Mouse (Mus musculus): Measurements from ENCODE around the gene Gm19345. TPM values are rescaled to one million over a fixed set of nuclear protein-coding genes. Genes with fewer than 3 reads are reported as not detected.

Gm19345 gene
- not detected in 2 replicates for polyA plus RNA-seq (2011; ENCODE audit: insufficient read depth, insufficient read length, low replicate concordance, missing spikeins)

DNA sequence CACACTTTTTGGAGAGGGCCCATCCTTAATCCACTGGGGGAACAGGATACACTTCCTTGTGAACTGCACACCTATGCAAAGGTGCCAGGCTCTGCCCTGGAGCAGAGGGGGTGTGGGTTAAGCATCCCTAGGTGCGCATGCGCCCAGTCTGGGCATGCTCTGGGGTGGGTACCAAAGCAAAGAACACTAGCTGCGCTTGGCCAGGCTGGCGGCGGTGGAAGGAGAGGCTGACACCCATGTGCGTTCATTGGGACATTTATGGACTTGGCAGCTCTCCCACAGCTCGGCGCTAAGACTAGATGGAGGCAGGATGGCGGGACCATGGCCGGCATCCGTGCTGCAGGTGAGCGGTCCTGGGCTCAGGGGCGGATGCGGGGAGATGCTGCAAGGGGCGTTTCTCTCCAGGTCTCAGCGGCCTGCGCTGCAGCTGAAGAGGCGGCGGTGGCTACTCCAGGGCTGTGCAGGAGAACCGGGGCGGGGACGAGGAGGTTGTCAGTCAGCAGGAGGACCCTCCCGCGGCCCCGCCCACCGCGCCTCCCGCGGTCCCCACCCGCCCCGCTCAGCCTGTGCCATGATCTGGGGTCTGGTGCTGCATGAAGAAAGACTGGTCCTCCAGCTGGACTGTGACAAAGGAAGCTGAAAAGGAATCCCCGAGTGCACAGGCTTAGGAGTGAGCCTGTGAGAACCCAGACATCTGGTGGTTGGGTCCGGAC lies at the start of gene Gm19345:
Gm19345 (plus strand) TSS at position 146 of the 713 bp plus-strand sequence.
- TF ChIP-seq CTCF (IDR thresholded peaks at IDR 0.05; ENCODE audit: control insufficient read depth, insufficient read depth, low read length) (no peak), POLR2A (IDR thresholded peaks at IDR 0.05; ENCODE audit: borderline replicate concordance, control insufficient read depth, low read depth, low read length) (no peak)
- Histone ChIP-seq H3K4me1 (ENCODE audit: control insufficient read depth, insufficient read depth, low read length) (no peaks in the 10 kb centered on the region), H3K27ac (ENCODE audit: control insufficient read depth, insufficient read depth, low read depth, low read length, poor library complexity) (no peak within 1 kb of the TSS), H3K4me3 (replicated peaks; ENCODE audit: control insufficient read depth, low read depth, low read length) (no peak within 1 kb of the TSS)
- 7% methylated on average over 33 of the region's 33 CpGs for whole genome bisulfite sequencing

DNA sequence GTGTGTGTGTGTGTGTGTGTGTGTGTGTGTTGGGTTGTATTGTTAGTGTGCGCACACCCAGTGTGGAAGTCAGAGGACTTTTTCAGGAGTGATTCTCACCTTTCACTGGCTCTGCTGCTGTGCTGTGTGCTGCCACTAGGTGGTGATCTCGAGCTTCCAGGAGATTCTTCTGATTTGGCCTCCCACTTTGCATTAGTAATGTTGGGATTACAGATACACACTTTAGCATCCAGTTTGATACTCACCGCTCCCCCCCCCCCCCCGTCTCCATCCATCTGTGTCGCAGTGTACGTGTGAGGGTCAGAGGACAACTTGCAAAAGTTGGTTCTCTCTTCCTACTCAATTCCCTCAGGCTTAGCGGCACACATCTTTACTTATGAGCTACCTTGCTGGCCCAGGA lies 48.8 kb upstream of the Gm19345 start:
- WGBS: 22% methylated on average over 7 of the region's 7 CpGs
- no peak overlapping the region for H3K27ac ChIP-seq (ENCODE audit: control insufficient read depth, insufficient read depth, low read depth, low read length, poor library complexity)
- H3K4me3 ChIP-seq (replicated peaks; ENCODE audit: control insufficient read depth, low read depth, low read length): no peak overlapping the region
- H3K4me1 ChIP-seq (ENCODE audit: control insufficient read depth, insufficient read depth, low read length): peaks cover 2% of the 10 kb centered on the region
- peak; percentile 95 for TF ChIP-seq CTCF (IDR thresholded peaks at IDR 0.05; ENCODE audit: control insufficient read depth, insufficient read depth, low read length)
- no peak for TF ChIP-seq POLR2A (IDR thresholded peaks at IDR 0.05; ENCODE audit: borderline replicate concordance, control insufficient read depth, low read depth, low read length)

DNA sequence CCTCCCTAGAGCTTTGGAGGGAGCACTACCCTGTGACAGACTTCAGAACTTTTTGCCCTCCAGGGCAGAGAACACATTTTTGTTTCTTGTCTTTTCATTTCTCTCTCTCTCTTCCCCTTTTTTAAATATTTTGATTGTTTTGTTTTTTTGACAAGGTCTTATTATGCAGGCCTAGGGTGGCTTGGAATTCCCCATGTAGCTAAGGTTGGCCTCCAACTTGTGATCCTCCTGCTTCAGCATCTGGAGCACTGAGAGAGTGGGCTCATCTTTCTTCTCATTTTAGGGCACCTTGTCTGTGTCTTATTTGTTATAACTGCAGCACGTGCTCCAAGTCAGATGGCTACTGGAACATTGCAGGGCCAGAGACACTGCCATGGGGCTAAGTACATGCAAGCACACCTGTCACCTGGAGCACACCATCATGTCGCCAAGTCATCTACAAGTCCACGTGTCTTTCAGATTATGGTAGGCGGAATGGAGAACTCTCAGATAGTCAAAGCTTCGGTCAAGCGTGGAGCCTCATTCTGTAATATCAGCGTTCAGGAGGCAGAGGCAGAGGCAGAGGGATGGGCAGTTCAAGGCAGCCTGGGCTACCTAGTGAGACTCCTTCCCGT lies 45.3 kb upstream of the Gm19345 start:
- H3K27ac ChIP-seq (ENCODE audit: control insufficient read depth, insufficient read depth, low read depth, low read length, poor library complexity): peak overlapping the region; percentile 37; the same call in 1 of the 2 replicates
- 80% methylated on average over 8 of the region's 8 CpGs for WGBS
- TF ChIP-seq CTCF (IDR thresholded peaks at IDR 0.05; ENCODE audit: control insufficient read depth, insufficient read depth, low read length): no peak
- TF ChIP-seq POLR2A (IDR thresholded peaks at IDR 0.05; ENCODE audit: borderline replicate concordance, control insufficient read depth, low read depth, low read length): no peak
- peaks cover 2% of the 10 kb centered on the region for H3K4me1 ChIP-seq (ENCODE audit: control insufficient read depth, insufficient read depth, low read length)
- H3K4me3 ChIP-seq (replicated peaks; ENCODE audit: control insufficient read depth, low read depth, low read length): no peak overlapping the region

DNA sequence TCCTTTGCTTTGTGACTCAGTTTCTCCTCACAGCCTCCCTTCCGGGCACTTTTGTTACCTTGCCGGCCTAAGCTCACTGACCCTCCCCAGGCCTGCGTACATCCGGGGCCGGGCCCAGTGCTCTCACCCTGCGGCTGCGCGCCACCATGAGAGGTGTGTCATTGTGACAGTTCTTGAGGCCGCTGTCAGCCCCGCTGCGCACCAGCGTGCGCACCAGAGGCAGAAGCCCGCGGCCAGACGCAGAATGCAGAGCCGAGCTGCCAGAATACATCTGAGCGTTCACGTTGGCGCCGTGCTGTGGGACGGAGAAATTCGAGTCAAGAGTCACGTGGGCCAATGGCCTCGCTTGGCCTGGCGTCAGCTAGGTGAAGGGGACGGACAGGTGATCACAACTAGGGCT lies 42.4 kb upstream of the Gm19345 start:
- 92% methylated on average over 27 of the region's 27 CpGs for WGBS
- no peak for TF ChIP-seq POLR2A (IDR thresholded peaks at IDR 0.05; ENCODE audit: borderline replicate concordance, control insufficient read depth, low read depth, low read length)
- TF ChIP-seq CTCF (IDR thresholded peaks at IDR 0.05; ENCODE audit: control insufficient read depth, insufficient read depth, low read length): no peak
- Histone ChIP-seq H3K4me3 (replicated peaks; ENCODE audit: control insufficient read depth, low read depth, low read length) (no peak overlapping the region), H3K4me1 (ENCODE audit: control insufficient read depth, insufficient read depth, low read length) (peaks cover 4% of the 10 kb centered on the region), H3K27ac (ENCODE audit: control insufficient read depth, insufficient read depth, low read depth, low read length, poor library complexity) (no peak overlapping the region)

DNA sequence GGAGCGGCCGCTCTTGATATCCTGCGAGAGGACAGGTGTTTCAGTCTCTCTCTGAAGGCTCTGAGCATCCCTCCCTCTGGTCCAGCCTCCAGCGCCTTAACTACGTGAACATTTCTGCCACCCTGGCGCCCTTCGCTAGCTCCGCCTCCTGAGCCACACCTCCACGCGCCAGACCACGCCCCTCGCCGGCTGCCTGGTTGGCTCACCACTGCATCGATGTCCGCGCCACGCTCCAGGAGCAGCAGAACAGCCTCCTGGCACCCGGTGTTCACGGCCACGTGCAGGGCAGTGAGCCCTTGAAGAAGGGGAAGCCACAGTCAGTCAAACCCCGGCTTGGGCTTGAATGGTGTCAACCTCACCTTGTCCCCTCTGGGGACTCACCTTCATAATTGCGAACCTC lies 40.7 kb upstream of the Gm19345 start:
- Histone ChIP-seq H3K4me3 (replicated peaks; ENCODE audit: control insufficient read depth, low read depth, low read length) (no peak overlapping the region), H3K27ac (ENCODE audit: control insufficient read depth, insufficient read depth, low read depth, low read length, poor library complexity) (no peak overlapping the region; the same call in 1 of the 2 replicates), H3K4me1 (ENCODE audit: control insufficient read depth, insufficient read depth, low read length) (peaks cover 4% of the 10 kb centered on the region)
- TF ChIP-seq POLR2A (IDR thresholded peaks at IDR 0.05; ENCODE audit: borderline replicate concordance, control insufficient read depth, low read depth, low read length) (no peak), CTCF (IDR thresholded peaks at IDR 0.05; ENCODE audit: control insufficient read depth, insufficient read depth, low read length) (no peak)
- WGBS: 81% methylated on average over 22 of the region's 22 CpGs

DNA sequence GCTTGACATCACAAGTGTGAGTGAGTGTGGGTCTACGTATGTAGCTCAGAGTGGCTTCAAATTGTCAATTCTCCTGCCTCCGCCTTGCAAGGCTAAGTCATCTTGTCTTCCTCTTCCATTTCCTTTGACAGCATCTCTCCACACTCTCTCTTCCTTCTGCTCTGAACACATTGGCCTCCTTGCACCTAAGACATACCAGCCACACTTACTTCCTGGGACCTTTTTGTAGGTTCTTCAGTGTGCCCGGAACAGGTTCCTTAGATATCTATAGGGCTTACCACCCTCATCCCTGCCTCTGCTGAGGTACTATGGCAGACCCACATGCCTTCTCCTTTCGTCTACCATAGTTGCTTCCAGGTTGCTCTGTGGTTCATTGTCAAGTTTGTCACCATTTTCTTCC lies 38.6 kb upstream of the Gm19345 start:
- no peak for TF ChIP-seq POLR2A (IDR thresholded peaks at IDR 0.05; ENCODE audit: borderline replicate concordance, control insufficient read depth, low read depth, low read length)
- no peak for TF ChIP-seq CTCF (IDR thresholded peaks at IDR 0.05; ENCODE audit: control insufficient read depth, insufficient read depth, low read length)
- WGBS: 75% methylated on average over 4 of the region's 4 CpGs
- no peak overlapping the region for H3K27ac ChIP-seq (ENCODE audit: control insufficient read depth, insufficient read depth, low read depth, low read length, poor library complexity)
- H3K4me3 ChIP-seq (replicated peaks; ENCODE audit: control insufficient read depth, low read depth, low read length): no peak overlapping the region
- H3K4me1 ChIP-seq (ENCODE audit: control insufficient read depth, insufficient read depth, low read length): peaks cover 2% of the 10 kb centered on the region; the same call in 1 of the 2 replicates

DNA sequence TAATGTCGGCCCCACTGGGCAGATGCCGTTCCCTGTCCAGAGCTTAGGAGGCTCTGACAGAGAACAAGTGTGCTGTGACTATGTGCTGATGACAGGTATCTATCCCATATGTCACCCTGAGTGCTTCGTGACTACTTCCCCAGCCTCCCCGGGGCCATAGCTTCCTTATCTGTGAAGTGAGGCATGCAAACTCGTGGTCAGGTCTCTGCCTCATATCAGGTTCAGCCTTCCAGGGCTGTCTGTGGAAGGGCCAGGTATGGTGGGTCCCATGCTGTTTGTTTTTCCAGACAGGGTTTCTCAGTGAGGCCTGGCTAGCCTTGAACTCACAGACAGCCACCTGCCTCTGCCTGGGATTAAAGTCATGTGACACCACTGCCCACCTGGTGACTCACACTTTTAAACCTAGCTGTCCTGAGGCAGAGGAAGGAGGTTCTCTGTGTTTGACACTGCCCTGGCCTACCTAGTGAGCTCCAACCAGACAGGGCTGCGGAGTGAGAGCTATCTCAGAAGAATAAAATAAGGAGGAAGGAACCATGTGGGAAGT lies 38.2 kb upstream of the Gm19345 start:
- TF ChIP-seq CTCF (IDR thresholded peaks at IDR 0.05; ENCODE audit: control insufficient read depth, insufficient read depth, low read length) (no peak), POLR2A (IDR thresholded peaks at IDR 0.05; ENCODE audit: borderline replicate concordance, control insufficient read depth, low read depth, low read length) (no peak)
- WGBS: 35% methylated on average over 6 of the region's 6 CpGs
- Histone ChIP-seq H3K27ac (ENCODE audit: control insufficient read depth, insufficient read depth, low read depth, low read length, poor library complexity) (no peak overlapping the region), H3K4me1 (ENCODE audit: control insufficient read depth, insufficient read depth, low read length) (peaks cover 3% of the 10 kb centered on the region), H3K4me3 (replicated peaks; ENCODE audit: control insufficient read depth, low read depth, low read length) (no peak overlapping the region)

All from bone marrow, adult 2 months (tissue).